Mouse (Mus musculus) left cerebral cortex, adult 11 months (tissue): Measurements from ENCODE around the gene Tex44.
"Not testable (repeated sequence)": the region's sequence is repeated elsewhere in the genome, so short reads cannot be mapped to it uniquely, and the experiment has no call there.

Experiments used
- DNase-seq: peaks from one replicate; pipeline ENCODE4 v3.0.0; 2022; ENCODE audit warnings: low spot score

Tex44 gene

DNA sequence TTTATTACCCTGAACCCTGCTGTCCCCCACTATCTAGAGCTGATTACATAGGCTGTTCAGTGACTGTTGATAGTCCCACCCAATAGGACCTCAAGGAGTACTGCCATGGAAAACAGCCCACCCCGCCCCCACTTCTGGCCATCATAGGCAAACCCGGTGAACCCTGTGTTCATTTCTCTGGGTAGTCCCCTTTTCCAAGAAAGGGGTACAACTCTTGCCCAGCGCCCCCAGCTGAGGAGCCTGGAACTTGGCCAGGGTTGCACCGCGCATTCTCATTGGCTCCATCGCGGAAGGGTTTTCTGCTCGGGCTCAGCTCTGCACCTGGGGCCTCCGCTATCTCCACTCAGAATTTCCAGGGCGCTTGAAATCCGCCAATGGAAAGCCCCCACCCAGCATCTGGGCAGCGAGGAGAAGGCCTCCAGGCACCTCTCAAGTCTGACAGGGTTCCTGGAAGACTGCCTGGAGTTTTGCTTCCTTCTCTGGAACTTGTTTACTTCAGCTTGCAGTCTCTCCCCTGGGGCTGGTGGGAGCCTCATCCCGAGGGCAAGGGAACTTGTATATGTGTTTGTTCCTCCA is 21.6 kb downstream of the Tex44 start:
- DNase-seq = no peak

DNA sequence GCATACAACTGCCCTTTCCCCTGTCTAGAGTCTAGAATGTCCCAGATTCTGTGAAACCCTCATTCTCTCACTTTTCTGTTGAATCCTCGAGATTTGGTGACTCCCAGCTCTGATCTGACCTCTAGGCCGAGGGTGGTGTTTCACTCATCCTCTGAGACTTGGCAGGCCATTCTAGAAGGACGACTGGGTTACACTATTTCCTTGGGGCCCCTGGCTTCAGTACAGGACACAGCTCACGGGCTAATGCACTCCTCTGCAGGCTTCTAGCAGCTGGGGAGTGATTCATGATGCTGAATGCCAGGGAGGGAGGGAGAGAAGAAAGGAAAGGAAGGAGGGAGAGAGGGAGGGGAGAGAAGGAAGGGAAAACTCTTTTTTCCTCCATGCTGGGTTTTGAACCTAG is 22.1 kb downstream of the Tex44 start:
- DNase-seq = no peak

DNA sequence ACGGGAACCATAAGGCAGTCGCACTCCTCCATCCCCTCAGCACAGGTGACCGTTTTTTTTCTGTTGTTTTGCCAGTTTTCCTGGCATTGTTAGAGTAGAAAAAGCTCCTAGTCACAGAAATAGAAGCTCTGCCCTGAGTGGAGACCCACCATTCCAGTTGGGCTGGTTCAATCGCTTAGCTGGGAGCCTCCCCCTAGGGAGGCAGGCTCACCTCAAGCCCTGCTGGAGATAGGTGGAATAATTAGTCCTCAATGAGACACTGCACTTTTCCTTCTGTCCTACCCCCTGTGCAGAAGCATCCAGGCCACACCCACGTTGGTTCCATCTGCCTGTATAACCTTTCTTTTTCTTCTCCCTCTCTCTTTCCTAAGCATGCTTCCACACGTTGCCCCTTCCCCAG is 23.8 kb downstream of the Tex44 start:
- no peak for DNase-seq

DNA sequence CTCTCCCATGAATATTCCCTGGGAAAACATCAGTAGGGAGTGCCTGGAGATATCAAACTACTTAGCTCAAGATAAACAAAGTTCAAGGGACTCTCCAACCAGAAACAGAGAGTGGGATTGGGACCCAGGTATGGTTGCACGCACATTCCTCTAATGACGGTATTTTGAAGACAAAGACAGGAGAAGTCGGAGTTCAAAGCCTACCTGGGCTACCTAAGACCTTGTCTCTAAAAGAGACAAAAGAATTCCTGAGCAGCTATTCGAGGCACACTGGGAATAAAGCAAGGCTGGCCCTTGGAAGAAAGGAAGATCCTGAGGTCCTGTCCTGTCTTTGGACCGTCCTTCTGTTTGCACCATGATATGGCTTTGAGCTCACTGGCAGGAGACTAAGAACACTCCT is 26.6 kb downstream of the Tex44 start:
- no peak for DNase-seq

DNA sequence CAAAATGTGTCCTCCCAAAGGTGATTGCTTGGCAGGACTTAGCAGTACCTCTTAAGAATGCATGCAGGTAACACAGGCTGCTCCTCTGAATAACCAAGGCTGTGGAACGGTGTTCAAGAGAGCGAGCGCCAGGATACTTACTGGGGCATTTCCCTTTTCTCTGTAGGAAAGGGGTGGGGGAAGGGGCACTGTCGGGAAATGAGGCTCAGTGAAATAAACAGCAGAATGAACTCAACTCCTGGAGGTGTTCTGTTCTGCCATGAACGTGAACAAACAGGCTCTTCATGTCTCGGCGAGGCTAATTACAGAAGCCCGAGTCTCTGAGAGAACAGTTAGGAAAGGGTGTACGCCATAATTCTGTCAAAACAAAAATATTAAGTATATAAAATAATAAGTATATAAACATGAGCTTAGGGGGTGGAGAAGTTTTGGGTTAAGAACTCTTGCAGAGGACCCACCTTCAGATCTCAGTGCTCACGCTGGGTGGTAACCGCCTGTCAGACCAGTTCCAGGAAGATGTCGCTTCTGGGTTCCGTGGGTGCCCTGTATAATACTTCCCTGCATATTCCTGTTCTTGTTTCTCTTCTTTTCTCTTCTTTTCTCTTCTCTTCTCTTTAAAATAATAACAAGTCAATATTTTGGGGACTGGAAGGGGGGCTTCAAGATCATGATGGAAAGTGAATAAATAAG is 30.9 kb downstream of the Tex44 start:
- no peak for DNase-seq

DNA sequence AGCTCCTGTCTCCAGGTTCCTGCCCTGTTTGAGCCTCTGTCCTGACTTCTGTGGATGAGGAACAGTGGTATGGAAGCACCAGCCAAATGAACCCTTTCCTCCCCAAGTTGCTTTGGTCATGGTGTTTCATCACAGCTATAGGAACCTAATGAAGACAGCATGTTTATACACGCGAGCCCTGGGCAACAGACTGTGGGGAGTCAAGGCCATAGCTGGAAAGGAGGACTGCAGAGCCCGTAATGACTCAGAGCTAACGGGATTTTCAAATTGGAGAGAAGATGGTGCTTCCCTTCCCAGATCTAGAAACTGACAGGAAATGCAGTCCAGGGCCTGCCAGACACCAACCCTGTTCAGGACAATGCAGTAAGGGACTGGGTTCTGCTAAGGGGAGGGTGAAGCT is 33.2 kb downstream of the Tex44 start:
- DNase-seq = no peak

DNA sequence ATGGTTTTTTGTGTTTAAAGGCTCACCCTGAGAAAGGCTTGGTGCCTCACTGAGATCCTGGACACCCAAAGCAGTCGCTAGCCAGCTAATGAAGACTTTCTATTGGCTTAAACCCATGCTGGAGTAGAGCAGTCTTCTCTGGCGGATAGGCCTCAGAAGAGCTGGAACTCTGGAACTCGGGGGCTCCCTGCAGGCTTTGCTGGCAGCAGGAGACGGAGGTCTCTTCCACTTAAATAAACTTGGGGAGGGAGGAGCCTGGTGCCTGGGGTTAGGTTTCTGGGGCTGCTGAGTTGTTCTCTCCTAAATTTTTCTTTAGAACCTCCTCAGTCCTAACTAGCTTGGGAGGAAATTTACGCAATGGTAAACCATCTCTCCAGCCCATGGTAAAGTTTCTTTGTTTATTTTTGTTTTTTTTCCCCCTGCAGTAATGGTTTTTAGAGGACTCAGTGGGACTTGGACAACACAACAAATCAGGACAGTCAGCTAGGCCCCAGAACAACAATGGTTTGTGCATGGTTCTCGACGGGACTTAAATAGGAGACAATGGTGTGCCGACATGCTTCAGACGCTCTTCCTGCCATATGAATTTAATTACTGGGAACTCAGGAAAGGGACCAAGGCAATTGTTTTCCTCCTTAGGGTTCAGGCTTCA is 38.2 kb downstream of the Tex44 start:
- DNase-seq = no peak

DNA sequence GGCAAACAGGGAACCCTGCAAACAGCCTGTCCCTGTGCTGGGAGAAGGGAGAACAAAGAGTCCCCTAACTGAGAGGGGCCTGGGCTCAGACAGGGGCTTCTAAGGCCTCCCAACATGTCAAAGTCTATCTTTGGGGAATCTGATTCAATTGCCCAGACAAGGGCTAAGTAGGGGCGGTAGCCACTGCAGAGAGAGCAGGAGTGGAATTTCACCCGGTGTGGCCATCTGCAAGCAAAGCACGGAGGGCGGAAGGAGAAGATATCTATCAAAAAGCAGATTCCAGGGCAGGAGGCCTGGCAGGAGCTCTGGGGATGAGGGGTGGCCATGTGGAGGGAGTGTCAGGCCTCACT is 38.7 kb downstream of the Tex44 start:
- DNase-seq = no peak

DNA sequence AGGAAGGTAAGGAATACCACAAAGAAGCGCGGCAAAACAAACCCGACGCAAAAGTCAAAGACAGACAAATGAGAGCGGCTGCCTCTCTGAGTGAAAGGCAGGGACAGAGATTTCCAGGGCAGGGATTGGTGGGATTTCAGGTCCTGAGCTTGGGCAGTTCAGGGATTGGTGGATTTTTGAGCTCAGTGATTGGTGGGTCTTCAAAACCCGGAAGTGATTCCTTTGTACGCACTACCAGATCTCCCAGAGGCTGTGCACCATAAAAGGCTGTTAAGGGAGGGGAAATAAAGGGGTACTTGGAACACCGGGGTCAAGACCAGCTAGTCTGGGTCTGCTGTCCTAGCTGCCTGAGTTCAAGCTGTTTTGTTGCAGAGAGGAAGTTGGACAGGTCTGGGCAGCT is 41.3 kb downstream of the Tex44 start:
- DNase-seq = no peak

DNA sequence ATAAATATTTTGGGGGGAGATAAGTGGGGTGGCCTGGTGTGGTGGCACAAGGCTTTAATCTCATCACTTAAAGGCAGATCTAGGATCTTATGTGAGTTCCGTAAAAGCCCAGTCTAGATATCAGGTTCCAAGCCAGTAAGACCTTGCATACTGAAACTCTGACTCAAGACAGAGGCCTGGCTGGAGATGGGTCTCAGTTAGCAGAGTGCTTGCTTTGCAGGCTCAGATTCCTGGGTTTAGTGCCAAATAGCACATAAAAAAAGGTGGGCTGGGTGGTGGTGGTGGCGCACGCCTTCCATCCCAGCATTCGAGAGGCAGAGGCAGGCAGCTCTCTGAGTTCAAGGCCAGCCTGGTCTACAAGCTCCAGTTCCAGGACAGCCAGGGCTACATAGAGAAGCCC is 43.7 kb downstream of the Tex44 start:
- DNase-seq = no peak

DNA sequence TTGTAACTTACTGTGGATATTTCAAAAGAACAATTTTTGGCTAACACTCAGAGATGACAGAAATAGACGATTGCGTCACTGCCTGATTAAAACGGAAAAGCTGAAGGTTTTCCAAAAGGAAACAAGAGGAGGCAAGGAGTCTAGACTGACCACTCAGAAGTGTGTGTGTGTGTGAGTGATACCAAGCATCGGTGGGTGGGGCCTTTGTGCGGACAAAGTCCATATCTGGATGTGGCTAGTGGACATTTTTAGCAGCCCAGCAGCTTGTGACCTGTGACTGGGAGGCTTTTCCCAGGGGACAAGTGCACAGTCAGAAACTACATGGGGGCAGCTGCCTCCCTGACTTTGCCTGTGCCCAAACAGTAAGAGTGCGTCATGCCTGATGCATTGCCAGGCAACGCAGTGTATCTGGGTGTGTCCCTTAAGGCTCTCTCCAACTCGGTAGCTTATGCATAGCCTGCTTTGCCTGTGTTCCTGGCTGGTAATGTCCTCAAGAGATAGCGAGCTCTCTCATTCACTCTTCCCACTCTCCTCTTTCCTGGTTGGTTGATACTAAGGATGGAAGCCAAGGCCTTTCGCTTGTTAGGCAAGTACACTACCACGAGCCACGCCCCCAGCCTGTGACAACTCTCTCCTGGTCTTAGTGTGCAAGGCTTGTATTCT is 44.5 kb downstream of the Tex44 start:
- DNase-seq = no peak

DNA sequence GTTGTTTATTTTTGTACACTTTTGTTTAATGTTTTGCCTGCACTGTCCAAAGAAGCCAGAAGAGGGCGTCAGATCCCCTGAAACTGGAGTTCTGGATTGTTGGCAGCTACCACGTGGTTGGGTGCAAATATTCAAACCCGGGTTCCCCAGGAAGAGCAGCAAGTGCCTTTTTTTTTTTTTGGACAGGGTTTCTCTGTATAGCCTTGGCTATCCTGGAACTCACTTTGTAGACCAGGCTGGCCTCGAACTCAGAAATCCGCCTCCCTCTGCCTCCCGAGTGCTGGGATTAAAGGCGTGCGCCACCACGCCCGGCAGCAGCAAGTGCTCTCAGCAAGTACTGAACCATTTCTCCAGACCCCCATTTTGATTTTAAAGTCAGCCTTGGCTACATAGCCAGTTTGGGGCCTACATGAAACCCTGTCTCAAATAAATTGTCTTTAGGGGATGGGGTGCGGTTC is 45.4 kb downstream of the Tex44 start:
- not testable (repeated sequence) for DNase-seq

DNA sequence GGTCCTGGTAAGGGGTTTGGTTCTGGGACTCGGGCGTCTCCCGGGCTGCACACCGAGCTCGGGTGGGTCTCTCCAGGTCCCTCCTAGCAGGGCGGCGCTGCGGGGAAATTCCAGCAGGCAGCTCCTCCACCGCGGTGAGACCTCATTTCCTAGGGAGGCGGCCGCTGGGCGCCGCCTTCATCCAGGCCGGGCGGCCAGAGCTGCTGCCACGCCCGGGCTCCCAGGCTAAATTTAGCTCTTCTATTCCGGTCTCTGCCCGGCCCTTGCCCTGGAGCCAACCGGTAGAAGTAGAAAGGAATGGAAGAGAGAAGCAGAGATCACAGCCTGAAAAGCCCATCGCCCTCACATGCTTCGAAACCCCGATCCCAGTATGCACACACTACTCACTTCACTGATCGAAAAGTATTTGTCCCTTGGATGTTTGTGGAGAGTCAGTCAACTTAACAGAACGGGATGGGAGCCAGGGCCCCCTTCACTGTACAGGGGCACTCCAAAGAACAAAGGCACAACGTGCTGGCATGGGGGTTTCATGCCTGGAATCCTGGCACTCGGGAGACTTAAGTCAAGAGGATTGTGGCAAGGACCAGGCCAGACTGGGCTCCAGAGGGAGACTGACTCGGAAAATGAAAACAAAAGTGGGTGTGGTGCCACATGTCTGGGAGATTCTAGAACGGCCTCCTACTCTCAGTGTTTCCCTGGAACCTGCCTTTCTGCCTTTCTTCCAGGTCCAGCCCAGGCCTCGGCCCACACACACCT is 46.2 kb downstream of the Tex44 start:
- DNase-seq = no peak

DNA sequence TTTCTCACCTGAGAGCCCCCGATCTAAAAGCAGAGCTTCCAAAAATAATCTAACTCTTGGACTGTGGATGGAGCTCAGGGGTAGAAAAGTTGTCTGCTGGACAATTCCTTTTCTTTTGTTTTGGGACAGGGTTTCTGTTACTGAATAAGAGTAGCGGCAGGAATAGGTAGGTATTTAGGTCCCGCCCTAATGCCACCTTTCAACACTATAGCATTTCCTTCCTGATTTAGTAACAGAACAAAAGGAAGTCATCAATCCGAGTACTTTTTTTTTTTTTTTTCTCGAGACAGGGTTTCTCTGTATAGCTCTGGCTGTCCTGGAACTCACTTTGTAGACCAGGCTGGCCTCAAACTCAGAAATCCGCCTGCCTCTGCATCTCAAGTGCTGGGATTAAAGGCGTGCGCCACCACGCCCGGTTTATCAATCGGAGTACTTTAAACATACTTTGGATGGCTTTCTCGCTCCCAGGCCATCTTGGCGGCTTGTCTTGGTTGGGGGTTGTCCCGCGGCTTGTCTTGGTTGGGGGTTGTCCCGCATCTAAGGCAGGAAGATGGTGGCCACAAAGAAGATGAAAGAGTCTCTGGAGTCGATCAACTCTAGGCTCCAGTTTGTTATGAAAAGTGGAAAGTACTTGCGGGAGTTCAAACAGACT is 47.1 kb downstream of the Tex44 start:
- DNase-seq = no peak
